8 mouse cellular contexts compared by ENCODE assay signal in the genomic region with DNA sequence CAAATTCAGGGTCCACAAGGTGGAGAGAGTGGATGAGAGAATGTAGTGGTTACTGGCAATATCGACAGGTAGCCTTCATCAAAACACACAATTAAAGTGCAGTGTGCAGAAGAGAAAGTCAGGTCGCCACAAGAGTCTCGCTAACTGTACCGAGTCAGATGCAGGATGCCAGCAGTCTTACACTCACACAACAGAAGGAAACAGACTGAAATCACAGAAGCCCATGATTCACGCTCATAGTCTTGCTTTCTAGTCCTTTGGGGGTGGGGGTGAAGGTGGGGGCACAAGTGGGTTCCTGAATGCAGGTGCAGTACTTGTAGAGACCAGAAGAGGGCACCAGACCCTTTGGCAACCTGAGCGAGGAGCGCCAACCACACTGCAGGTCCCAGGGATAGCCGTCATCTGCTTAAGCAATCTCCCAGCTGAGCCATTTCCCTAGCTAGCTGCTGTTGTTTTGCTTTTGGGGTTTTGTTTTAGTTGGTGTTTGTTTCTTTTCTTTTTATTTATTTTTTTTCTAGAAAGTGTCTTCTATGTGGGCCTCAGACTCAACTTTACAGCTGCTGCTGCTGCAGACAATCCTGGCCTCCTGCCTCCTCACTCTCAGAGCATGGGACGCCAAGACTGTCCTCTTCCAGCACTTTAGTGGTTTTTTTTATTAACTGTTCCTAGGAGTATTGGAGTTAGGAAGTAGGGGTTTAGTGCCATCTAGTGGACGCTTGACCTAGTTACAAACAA.
DNase-seq lines count a peak whose midpoint lies in the region; ATAC-seq and TF ChIP-seq lines count a peak whose summit lies in the region.

No protein-coding gene starts in this region.

- DNase-seq in Muller cell, postnatal 12 days (ENCODE audit: inconsistent ontology term): peak; percentile 86
- peak; percentile 68 for DNase-seq in cerebellum, adult 8-10 months
- peak; percentile 82 for DNase-seq in hindbrain, embryonic 10.5 days (ENCODE audit: low spot score)
- peak; percentile 76 for DNase-seq in layer of hippocampus, adult 9-11 months
- peak; percentile 95 for DNase-seq in lung, postnatal 0 days (ENCODE audit: low spot score)
- peak; percentile 77 for DNase-seq in ovary, postnatal 14 days (ENCODE audit: low spot score)
- DNase-seq in thymus, postnatal 14 days: peak; percentile 88

- H3K36me3 ChIP-seq in hindbrain, embryonic 10.5 days: no peaks in the 10 kb centered on the region
- H3K36me3 ChIP-seq in lung, postnatal 0 days (ENCODE audit: insufficient read depth, low read length): no peaks in the 10 kb centered on the region

- WGBS in hindbrain, embryonic 10.5 days: 21% methylated on average over 10 of the region's 10 CpGs
- 18% methylated on average over 10 of the region's 10 CpGs for WGBS in lung, postnatal 0 days

- ATAC-seq in frontal cortex, adult (ENCODE audit: low TSS enrichment): peak; percentile 84
- ATAC-seq in lung, postnatal 0 days: peak; percentile 94

- H3K27me3 ChIP-seq in hindbrain, embryonic 10.5 days (ENCODE audit: insufficient read depth, poor library complexity, severe bottlenecking): no peaks in the 10 kb centered on the region
- H3K27me3 ChIP-seq in lung, postnatal 0 days (replicated peaks; ENCODE audit: insufficient read depth, low read length): no peaks in the 10 kb centered on the region

- peak; percentile 92 for TF ChIP-seq CTCF in lung, postnatal 0 days (IDR thresholded peaks at IDR 0.05)

- no peak overlapping the region for H3K9ac ChIP-seq in lung, postnatal 0 days (replicated peaks; ENCODE audit: low read depth)

- peaks cover 20% of the 10 kb centered on the region for H3K4me1 ChIP-seq in hindbrain, embryonic 10.5 days (replicated peaks)
- peaks cover 3% of the 10 kb centered on the region; the same call in 1 of the 2 replicates for H3K4me1 ChIP-seq in lung, postnatal 0 days (ENCODE audit: insufficient read depth, low read depth, low read length)

- H3K9me3 ChIP-seq in hindbrain, embryonic 10.5 days: no peaks in the 10 kb centered on the region
- no peaks in the 10 kb centered on the region for H3K9me3 ChIP-seq in lung, postnatal 0 days (ENCODE audit: low read length)

- peak; percentile 35; the same call in 1 of the 2 replicates for TF ChIP-seq EP300 in lung, postnatal 0 days (IDR thresholded peaks at IDR 0.05)

- H3K27ac ChIP-seq in hindbrain, embryonic 10.5 days: peak overlapping the region; percentile 60
- H3K27ac ChIP-seq in lung, postnatal 0 days (ENCODE audit: low read length): peak overlapping the region; percentile 81

- H3K4me2 ChIP-seq in lung, postnatal 0 days (replicated peaks; ENCODE audit: low read depth, low read length): peak overlapping the region; percentile 39

- peak overlapping the region; percentile 28 for H3K4me3 ChIP-seq in hindbrain, embryonic 10.5 days
- H3K4me3 ChIP-seq in lung, postnatal 0 days (ENCODE audit: low read depth, low read length): peak overlapping the region; percentile 25; the same call in 1 of the 2 replicates

Comparison
In these comparisons a context has a peak if more than half of its experiments do, and no peak if none do; other contexts are left out.
1. Peak in every context shown above with its lines: DNase-seq, ATAC-seq, H3K4me3 ChIP-seq and H3K27ac ChIP-seq.